Mouse (Mus musculus): ENCODE data around the gene Ciz1. TPM values are rescaled to one million over a fixed set of nuclear protein-coding genes. Genes with fewer than 3 reads are reported as not detected.
"Not testable (repeated sequence)": the region's sequence is repeated elsewhere in the genome, so short reads cannot be mapped to it uniquely, and the experiment has no call there.

Ciz1 gene
- total RNA-seq, 1 experiment from 2014 or later = 120 TPM

DNA sequence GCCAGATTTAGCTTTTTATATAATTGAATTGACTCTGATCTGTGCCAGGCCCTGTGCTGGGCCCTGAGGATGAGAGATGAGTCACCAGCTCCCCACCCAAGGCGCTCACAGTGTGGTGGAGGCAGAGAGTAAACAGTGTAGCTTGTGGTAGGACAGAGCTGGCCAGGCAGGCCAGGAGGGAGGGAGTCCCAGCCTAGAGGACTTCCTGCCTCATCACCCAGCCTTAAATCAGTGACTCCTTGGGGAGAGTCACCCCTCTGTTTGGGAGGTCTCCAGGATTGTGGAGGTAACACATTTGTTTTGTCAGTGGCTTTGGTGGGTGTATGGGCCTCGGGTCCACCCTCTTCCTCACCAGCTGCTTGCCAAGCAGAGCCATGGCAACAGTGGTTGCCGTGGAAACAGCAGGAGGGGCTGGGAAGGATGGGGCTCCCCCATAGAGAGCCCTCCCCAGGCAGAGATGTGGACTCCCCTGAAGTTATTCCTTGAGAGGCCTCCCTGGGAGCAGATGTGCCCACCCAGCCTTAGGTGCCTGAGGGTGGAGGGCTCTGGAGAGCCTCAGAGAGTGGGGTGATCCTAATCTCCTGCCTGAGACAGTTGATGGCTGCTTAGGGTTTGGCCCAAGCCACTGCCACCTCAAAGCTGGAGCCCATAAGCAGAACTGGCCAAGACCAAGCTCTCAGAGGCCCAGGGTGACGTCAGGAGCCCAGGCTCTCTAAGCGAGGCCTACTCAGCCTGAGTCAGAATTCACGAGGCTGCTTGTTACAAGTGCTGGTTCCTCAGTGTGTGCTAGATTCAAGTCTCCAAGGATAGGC is 9.4 kb upstream of the Ciz1 start:
- no peak for ATAC-seq (ENCODE audit: extremely low read depth, insufficient number of reproducible peaks, low FRiP score, poor library complexity, severe bottlenecking)

- no peak for ATAC-seq (ENCODE audit: extremely low read depth, insufficient number of reproducible peaks, low FRiP score, poor library complexity, severe bottlenecking)
Observed at GRCm38 (mm10) chr2:32343351-32343671, 8.8 kb upstream of the Ciz1 start.

DNA sequence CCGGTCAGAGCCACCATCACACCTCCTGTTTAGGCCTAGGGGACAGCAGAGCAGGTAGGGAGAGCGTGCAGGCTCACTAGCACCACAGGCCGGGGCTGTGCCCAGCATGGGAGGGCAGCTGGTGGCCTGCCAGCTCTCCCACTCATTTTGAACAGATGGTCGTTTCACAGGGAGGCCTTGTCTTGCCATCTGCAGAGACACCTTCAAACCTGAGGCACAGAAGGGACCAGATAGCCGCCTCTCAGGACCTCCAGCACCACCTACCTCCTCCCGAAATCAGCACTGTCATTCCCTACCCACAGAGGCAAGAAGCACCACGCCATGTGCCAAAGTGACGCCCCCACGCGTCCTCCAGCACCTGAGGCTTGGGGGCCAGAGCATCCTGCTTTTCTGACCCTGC is 8.1 kb upstream of the Ciz1 start:
- no peak for ATAC-seq (ENCODE audit: extremely low read depth, insufficient number of reproducible peaks, low FRiP score, poor library complexity, severe bottlenecking)

GRCm38 (mm10) chr2:32344598-32345321 is 7.4 kb upstream of the Ciz1 start:
- no peak for ATAC-seq (ENCODE audit: extremely low read depth, insufficient number of reproducible peaks, low FRiP score, poor library complexity, severe bottlenecking)

DNA sequence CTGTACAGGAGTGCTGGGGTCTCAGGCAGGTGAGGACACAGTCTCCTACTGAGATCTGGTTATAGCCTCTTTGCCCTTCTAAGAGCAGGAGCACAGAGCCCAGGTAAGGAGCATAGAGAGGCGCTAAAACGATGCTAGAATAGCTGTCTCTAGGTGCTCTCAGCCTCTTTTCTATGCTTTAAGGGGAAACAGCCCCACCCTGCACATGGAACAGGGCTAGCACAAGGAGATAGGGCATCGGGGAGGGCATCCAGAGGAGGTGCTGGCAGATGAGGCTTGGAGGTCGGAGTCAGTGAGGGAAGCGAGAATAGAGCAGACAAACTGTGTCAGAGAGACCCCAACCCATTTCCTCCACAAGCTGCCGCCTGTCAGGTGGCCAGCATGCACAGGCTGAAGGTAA is 5.1 kb upstream of the Ciz1 start:
- no peak for ATAC-seq (ENCODE audit: extremely low read depth, insufficient number of reproducible peaks, low FRiP score, poor library complexity, severe bottlenecking)

DNA sequence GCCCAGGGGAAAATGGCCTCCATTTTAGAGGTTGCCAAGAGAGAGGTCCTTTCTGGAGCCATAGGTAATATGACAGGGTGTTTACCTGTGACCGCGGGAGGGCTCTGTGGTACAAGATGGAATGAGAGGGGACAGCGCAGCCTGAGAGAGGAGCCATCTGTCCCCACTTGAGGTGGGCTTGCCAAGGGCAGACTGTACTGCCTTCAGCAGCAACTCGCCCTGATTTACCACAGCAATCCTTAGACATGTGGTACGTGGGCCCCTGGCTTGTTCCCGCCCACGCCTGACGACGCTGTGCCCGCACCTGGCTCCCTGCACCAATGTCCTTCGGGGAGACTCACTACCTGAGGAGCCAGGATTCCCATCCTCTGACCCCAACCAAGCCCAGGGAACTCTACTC is 3.8 kb upstream of the Ciz1 start:
- no peak for ATAC-seq (ENCODE audit: extremely low read depth, insufficient number of reproducible peaks, low FRiP score, poor library complexity, severe bottlenecking)

- no peak for ATAC-seq (ENCODE audit: extremely low read depth, insufficient number of reproducible peaks, low FRiP score, poor library complexity, severe bottlenecking)
Observed at GRCm38 (mm10) chr2:32349625-32350255, 2.4 kb upstream of the Ciz1 start.

DNA sequence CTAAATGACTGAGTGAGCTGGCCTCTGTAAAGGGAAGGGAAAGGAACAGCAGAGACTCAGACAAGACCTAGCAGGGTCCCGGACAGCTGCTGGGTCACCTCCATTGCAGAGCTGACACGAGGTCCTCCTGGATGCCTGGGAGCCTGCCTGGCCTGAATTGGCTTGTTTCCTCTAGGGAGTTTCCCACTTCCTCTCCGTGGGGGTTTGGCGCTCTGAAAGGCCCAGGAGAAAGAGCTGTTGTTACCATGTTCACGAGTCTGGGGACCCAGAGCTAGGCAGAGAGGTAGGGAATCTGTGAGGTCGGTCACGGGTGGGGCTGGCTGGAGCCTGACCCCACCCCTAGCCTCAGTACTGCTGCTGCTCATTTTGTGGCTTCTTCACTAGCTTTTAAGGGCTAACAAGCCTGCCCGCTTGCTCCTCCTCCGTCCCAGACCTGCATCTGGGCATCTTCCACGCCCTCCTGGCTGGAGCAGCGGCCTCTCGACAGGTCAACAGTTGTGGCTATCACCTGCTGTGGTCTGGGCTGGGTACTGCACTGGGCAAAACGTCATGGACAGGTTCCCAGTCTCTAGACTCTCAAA is 1.6 kb upstream of the Ciz1 start:
- no peak for ATAC-seq (ENCODE audit: extremely low read depth, insufficient number of reproducible peaks, low FRiP score, poor library complexity, severe bottlenecking)

DNA sequence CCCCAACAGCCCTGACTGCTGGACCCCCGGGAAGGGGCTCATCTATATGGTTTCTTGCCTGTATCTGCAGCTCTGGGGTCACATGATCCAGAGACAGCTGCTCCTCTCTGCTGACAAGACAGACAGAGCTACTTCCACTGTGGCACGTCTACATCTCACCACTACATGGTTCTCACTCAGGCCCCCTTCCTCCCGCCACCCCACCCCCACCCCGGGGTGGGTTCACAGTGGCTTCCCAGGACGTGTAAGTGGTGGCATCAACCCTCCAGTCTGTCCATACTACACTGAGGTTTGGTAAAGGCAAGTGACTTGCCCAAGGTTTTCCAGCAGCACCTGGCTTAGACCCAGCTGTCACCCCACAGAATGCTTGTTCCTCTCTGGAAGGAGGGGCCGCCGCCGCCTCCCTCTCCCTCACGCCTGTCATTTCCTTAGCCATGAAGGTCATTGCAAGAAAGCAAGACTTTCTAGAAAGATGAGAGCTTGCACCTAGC is 611 bp upstream of the Ciz1 start:
- no peak for ATAC-seq (ENCODE audit: extremely low read depth, insufficient number of reproducible peaks, low FRiP score, poor library complexity, severe bottlenecking)

- ATAC-seq (ENCODE audit: extremely low read depth, insufficient number of reproducible peaks, low FRiP score, poor library complexity, severe bottlenecking) = peak; percentile 74
Observed at GRCm38 (mm10) chr2:32353007-32353542, 948 bp downstream of the Ciz1 start, which contains the start of gene Dnm1. Dnm1 (minus strand) TSS chr2:32353338.

- no peak for ATAC-seq (ENCODE audit: extremely low read depth, insufficient number of reproducible peaks, low FRiP score, poor library complexity, severe bottlenecking)
Observed at GRCm38 (mm10) chr2:32353836-32354235, 1.7 kb downstream of the Ciz1 start.

GRCm38 (mm10) chr2:32354336-32354895 is 2.3 kb downstream of the Ciz1 start:
- ATAC-seq (ENCODE audit: extremely low read depth, insufficient number of reproducible peaks, low FRiP score, poor library complexity, severe bottlenecking) = no peak

- ATAC-seq (ENCODE audit: extremely low read depth, insufficient number of reproducible peaks, low FRiP score, poor library complexity, severe bottlenecking) = no peak
Observed at GRCm38 (mm10) chr2:32356216-32356615, 4.1 kb downstream of the Ciz1 start.

DNA sequence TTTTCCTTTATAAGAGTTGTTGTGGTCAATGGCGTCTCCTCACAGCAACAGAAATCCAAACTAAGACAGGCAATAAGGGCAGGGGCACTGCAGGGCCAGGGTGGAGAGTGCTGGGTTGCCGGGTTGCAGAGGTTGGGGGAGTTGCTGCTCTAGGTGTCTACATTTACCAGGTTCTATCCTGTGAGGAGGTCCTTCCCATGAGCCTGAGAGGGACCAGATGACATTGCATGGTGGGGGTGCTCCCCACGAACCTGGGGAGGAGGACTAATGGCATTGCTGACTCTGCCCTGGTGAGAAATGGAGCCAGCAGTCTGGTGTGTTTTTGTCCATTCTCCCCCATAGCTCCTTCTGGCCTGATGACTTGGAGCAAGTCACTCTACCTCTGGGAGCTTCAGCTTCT is 5.6 kb downstream of the Ciz1 start:
- no peak for ATAC-seq (ENCODE audit: extremely low read depth, insufficient number of reproducible peaks, low FRiP score, poor library complexity, severe bottlenecking)

DNA sequence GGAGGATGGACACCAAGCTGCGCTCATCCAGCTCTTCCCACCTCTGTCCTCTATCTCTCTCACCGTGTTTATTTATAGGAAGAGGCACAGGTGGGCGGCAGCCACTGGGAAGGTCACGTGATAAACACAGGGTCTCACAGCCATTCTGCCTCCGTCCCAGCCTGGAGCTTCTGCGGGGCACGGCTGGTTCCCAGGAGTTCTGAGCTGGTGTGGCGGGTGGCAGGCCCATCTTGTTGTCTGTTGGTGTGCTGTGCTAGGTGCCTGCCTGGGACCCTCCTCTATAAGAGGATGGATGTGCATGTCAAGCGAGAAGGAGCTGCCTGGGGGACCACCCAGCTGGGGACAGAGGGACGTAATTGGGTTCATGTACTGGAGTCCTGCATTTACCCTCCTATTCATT is 6.3 kb downstream of the Ciz1 start:
- ATAC-seq (ENCODE audit: extremely low read depth, insufficient number of reproducible peaks, low FRiP score, poor library complexity, severe bottlenecking) = no peak

DNA sequence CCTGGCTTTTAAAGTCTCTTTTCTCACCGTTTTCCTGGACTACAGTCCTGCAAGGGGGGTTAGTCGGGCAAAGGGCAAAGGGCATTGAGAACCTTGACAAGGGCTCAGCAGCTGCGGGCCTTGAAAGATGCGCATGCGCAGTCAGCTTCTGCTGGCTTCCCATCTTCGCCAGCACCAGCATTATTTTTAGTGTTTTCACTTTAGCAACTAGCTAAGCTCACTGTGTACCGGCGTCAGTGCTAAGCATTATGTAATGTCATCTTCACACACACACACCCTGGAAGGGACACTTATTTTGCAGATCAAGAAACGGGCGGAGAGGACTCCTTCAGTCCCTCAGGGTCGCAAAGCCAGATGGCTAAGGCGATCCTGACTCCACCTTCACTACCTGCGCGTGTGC is 8.6 kb downstream of the Ciz1 start:
- no peak for ATAC-seq (ENCODE audit: extremely low read depth, insufficient number of reproducible peaks, low FRiP score, poor library complexity, severe bottlenecking)

- peak; percentile 58 for ATAC-seq (ENCODE audit: extremely low read depth, insufficient number of reproducible peaks, low FRiP score, poor library complexity, severe bottlenecking)
Observed at GRCm38 (mm10) chr2:32361437-32361836, 9.3 kb downstream of the Ciz1 start.

- ATAC-seq (ENCODE audit: extremely low read depth, insufficient number of reproducible peaks, low FRiP score, poor library complexity, severe bottlenecking) = not testable (repeated sequence)
Observed at GRCm38 (mm10) chr2:32362274-32362673, 10.1 kb downstream of the Ciz1 start.

DNA sequence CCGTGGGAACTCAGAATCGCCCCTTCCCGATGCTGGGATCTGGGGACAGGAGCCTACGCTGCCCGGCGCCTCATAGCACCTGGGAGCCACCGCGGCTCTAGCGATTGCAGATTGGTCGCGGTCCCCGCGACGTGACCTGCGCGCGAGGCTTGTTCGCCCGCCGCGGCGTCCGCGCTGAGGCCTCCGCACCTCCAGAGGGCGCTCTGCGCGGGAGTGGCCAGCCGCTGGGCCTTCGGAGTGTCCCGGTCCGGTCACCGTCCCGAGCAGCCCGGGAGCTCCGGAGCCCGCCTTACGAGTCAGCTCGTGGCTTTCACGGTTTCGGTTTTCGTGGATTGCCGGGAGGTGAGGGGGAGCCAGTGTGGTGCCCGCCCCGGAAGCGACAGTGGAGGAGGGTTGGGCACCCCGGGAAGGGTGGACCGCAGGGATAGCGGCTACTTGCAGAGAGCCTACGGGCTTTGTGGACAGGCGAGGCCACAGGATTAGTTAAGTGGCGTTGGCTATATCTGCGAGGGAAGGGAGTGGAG is 10.8 kb downstream of the Ciz1 start:
- peak; percentile 72 for ATAC-seq (ENCODE audit: extremely low read depth, insufficient number of reproducible peaks, low FRiP score, poor library complexity, severe bottlenecking)

Data from neutrophil, adult 5-6 weeks (primary cell).